Mouse (Mus musculus): ENCODE measurements around the gene Olfr1314. TPM values are rescaled to one million over a fixed set of nuclear protein-coding genes. Genes with fewer than 3 reads are reported as not detected.

Gene Olfr1314
- not detected for total RNA-seq (2021)
- long read RNA-seq, experiment 1 = 0 reads
- long read RNA-seq, experiment 2 = 0 reads

- DNase-seq (ENCODE audit: low spot score) = no peak
Measured at GRCm38 (mm10) chr2:112096681-112097080, at the start of gene Olfr1314. TSS of gene Olfr1314 (minus strand) at chr2:112096781.

GRCm38 (mm10) chr2:112140029-112140428 is 43.4 kb upstream of the Olfr1314 start, which contains the start of gene Olfr1317:
TSS of gene Olfr1317 (plus strand) at chr2:112140329.
- no peak for DNase-seq (ENCODE audit: low spot score)

- no peak for DNase-seq (ENCODE audit: low spot score)
Measured at GRCm38 (mm10) chr2:112134877-112135276, 38.3 kb upstream of the Olfr1314 start, which contains the start of gene Olfr1316. TSS of gene Olfr1316 (minus strand) at chr2:112134977.

- no peak for DNase-seq (ENCODE audit: low spot score)
Measured at GRCm38 (mm10) chr2:112115340-112115739, 18.8 kb upstream of the Olfr1314 start, which contains the start of gene Olfr1315-ps1. TSS of gene Olfr1315-ps1 (minus strand) at chr2:112115440.

GRCm38 (mm10) chr2:112077743-112078142 is 18.8 kb downstream of the Olfr1314 start, which contains the start of gene Olfr1313:
TSS of gene Olfr1313 (minus strand) at chr2:112077843.
- DNase-seq (ENCODE audit: low spot score) = no peak

GRCm38 (mm10) chr2:112050138-112050537 is 46.4 kb downstream of the Olfr1314 start, which contains the start of gene Olfr1312:
TSS of gene Olfr1312 (minus strand) at chr2:112050238.
- no peak for DNase-seq (ENCODE audit: low spot score)

Other genes starting within 250 kb of the Olfr1314 start
- not detected for gene Olfr1305, start 219.6 kb downstream of the Olfr1314 start, total RNA-seq (2021)
- not detected for gene Olfr1306, start 180.5 kb downstream of the Olfr1314 start, total RNA-seq (2021)
- gene Olfr1307, start 147.3 kb downstream of the Olfr1314 start, total RNA-seq (2021) = not detected
- gene Olfr1308, start 131.8 kb downstream of the Olfr1314 start, total RNA-seq (2021) = not detected
- not detected for gene Olfr1309, start 106.5 kb downstream of the Olfr1314 start, total RNA-seq (2021)
- gene Olfr1310, start 84.1 kb downstream of the Olfr1314 start, total RNA-seq (2021) = not detected
- gene Olfr1311, start 72.4 kb downstream of the Olfr1314 start, total RNA-seq (2021) = not detected
- not detected for gene Olfr1312, start 46.5 kb downstream of the Olfr1314 start, total RNA-seq (2021)
- gene Olfr1313, start 18.9 kb downstream of the Olfr1314 start, total RNA-seq (2021) = not detected
- gene Olfr1315-ps1, start 18.7 kb upstream of the Olfr1314 start, total RNA-seq (2021) = not detected
- gene Olfr1316, start 38.2 kb upstream of the Olfr1314 start, total RNA-seq (2021) = not detected
- gene Olfr1317, start 43.5 kb upstream of the Olfr1314 start, total RNA-seq (2021) = not detected
- gene Olfr1318, start 57.4 kb upstream of the Olfr1314 start, total RNA-seq (2021) = not detected
- 1 to 10 TPM in 1 of 2 experiments, under 1 TPM in 1; 0.82 to 1.1 TPM for gene Lpcat4, start 142.7 kb upstream of the Olfr1314 start, total RNA-seq (2021)
- gene Nutm1, start 162.5 kb upstream of the Olfr1314 start, total RNA-seq (2021) = not detected
- gene Nop10, start 165.1 kb upstream of the Olfr1314 start, total RNA-seq (2021) = 10 to 100 TPM; 52.3 to 59.1 TPM
- gene Slc12a6, start 169.0 kb upstream of the Olfr1314 start, total RNA-seq (2021) = 10 to 100 TPM; 26.2 to 26.4 TPM
- under 1 TPM; 0.24 to 0.80 TPM for gene Gm21985, start 169.5 kb upstream of the Olfr1314 start, total RNA-seq (2021)